ENCODE assay signal across 11 mouse cellular contexts in genomic region chr2:58595350-58595749, GRCm38 (mm10). TPM values are rescaled to one million over a fixed set of nuclear protein-coding genes. Genes with fewer than 3 reads are reported as not detected.
A peak's percentile ranks its signal among the peaks of the same experiment; 100 is the strongest.
DNase-seq lines count a peak whose midpoint lies in the region; ATAC-seq and TF ChIP-seq lines count a peak whose summit lies in the region.
"Had no signal": no experiment of that assay in that cellular context is flagged by ENCODE, and none has a peak within 500 bp of the region (broad histone marks: within the 10 kb centered on the region; RNA-seq: fewer than 3 reads in every experiment).

No protein-coding gene starts in this region.

- peak; percentile 59; the same call in 1 of the 2 replicates for ATAC-seq in heart, embryonic 12.5 days (ENCODE audit: insufficient number of reproducible peaks, low FRiP score)
- ATAC-seq in lung, postnatal 0 days, result peak; percentile 35; the same call in 1 of the 2 replicates
- ATAC-seq in intestine, embryonic 16.5 days, result no peak
- no peak for ATAC-seq in stomach, postnatal 0 days (ENCODE audit: low FRiP score, low TSS enrichment)
- ATAC-seq: CD4-positive, CD25-positive, alpha-beta regulatory T cell, adult 4 months had no signal

- H3K9me3 ChIP-seq in heart, embryonic 12.5 days (replicated peaks), result no peaks in the 10 kb centered on the region
- H3K9me3 ChIP-seq in lung, postnatal 0 days (ENCODE audit: low read length), result no peaks in the 10 kb centered on the region
- H3K9me3 ChIP-seq in intestine, embryonic 16.5 days (ENCODE audit: control insufficient read depth, low read length), result no peaks in the 10 kb centered on the region
- no peaks in the 10 kb centered on the region for H3K9me3 ChIP-seq in stomach, postnatal 0 days (ENCODE audit: control insufficient read depth, low read length)

- no peak for DNase-seq in heart, adult 2 months
- DNase-seq in lung, postnatal 0 days (ENCODE audit: low spot score), result peak; percentile 46
- no peak for DNase-seq in lung, adult 18-20 months
- DNase-seq in stomach, postnatal 0 days (ENCODE audit: low spot score), result no peak
- no peak for DNase-seq in cerebellum, postnatal 4 days (ENCODE audit: low spot score in 2 of 2)
- DNase-seq in gastrocnemius, postnatal 4 days (ENCODE audit: low spot score in 2 of 2), result no peak
- DNase-seq: adrenal gland, postnatal 10 days; thymus, postnatal 36 days had no signal

- no peak overlapping the region for H3K4me2 ChIP-seq in heart, embryonic 12.5 days
- no peak overlapping the region for H3K4me2 ChIP-seq in lung, postnatal 0 days (replicated peaks; ENCODE audit: low read depth, low read length)
- no peak overlapping the region for H3K4me2 ChIP-seq in intestine, embryonic 16.5 days (ENCODE audit: low read depth, low read length)
- no peak overlapping the region for H3K4me2 ChIP-seq in stomach, postnatal 0 days (replicated peaks; ENCODE audit: low read depth)

- H3K27ac ChIP-seq in heart, embryonic 12.5 days (ENCODE audit: poor library complexity, severe bottlenecking), result peak overlapping the region; percentile 80
- no peak overlapping the region for H3K27ac ChIP-seq in heart, adult 2 months
- no peak overlapping the region for H3K27ac ChIP-seq in lung, postnatal 0 days (ENCODE audit: low read length)
- peak overlapping the region; percentile 62 for H3K27ac ChIP-seq in intestine, embryonic 16.5 days (ENCODE audit: low read length)
- peak overlapping the region; percentile 30; the same call in 1 of the 2 replicates for H3K27ac ChIP-seq in stomach, postnatal 0 days (replicated peaks)

- H3K79me2 ChIP-seq in heart, adult 2 months (replicated peaks; ENCODE audit: control insufficient read depth, insufficient read depth, low read length), result no peaks in the 10 kb centered on the region

- WGBS in heart, embryonic 12.5 days, result 58% methylated on average over 9 of the region's 9 CpGs
- WGBS in heart, adult 2 months, result 27% methylated on average over 9 of the region's 9 CpGs
- WGBS in lung, postnatal 0 days, result 30% methylated on average over 9 of the region's 9 CpGs
- 36% methylated on average over 9 of the region's 9 CpGs for WGBS in intestine, embryonic 16.5 days
- WGBS in stomach, postnatal 0 days, result 40% methylated on average over 9 of the region's 9 CpGs

- H3K4me3 ChIP-seq in heart, embryonic 12.5 days, result no peak overlapping the region
- no peak overlapping the region for H3K4me3 ChIP-seq in heart, adult 2 months
- H3K4me3 ChIP-seq in lung, postnatal 0 days (ENCODE audit: low read depth, low read length), result no peak overlapping the region
- H3K4me3 ChIP-seq in intestine, embryonic 16.5 days (ENCODE audit: low read length), result no peak overlapping the region
- H3K4me3 ChIP-seq in stomach, postnatal 0 days (ENCODE audit: low read depth, low read length), result no peak overlapping the region

- TF ChIP-seq POLR2A in heart, adult 2 months (IDR thresholded peaks at IDR 0.05; ENCODE audit: insufficient read depth, low read depth, low read length), result no peak

- TF ChIP-seq EP300 in heart, adult 2 months (IDR thresholded peaks at IDR 0.05; ENCODE audit: insufficient read depth, low read depth, low read length), result no peak
- no peak for TF ChIP-seq EP300 in lung, postnatal 0 days (IDR thresholded peaks at IDR 0.05)
- TF ChIP-seq EP300 in stomach, postnatal 0 days (optimal IDR thresholded peaks at IDR 0.05), result no peak

- no peaks in the 10 kb centered on the region for H3K36me3 ChIP-seq in heart, embryonic 12.5 days
- H3K36me3 ChIP-seq in heart, adult 2 months (ENCODE audit: control insufficient read depth, insufficient read depth, low read length), result peaks cover 6% of the 10 kb centered on the region
- H3K36me3 ChIP-seq in lung, postnatal 0 days (ENCODE audit: insufficient read depth, low read length), result no peaks in the 10 kb centered on the region
- no peaks in the 10 kb centered on the region for H3K36me3 ChIP-seq in intestine, embryonic 16.5 days (ENCODE audit: control insufficient read depth, insufficient read depth, low read length)
- H3K36me3 ChIP-seq in stomach, postnatal 0 days (ENCODE audit: control insufficient read depth, insufficient read depth, low read length), result no peaks in the 10 kb centered on the region

- no peak for TF ChIP-seq CTCF in heart, adult 2 months (IDR thresholded peaks at IDR 0.05)
- no peak for TF ChIP-seq CTCF in lung, postnatal 0 days (IDR thresholded peaks at IDR 0.05)
- TF ChIP-seq CTCF in stomach, postnatal 0 days (IDR thresholded peaks at IDR 0.05; ENCODE audit: low read depth), result no peak

- H3K4me1 ChIP-seq in heart, embryonic 12.5 days (replicated peaks), result peaks cover 29% of the 10 kb centered on the region
- H3K4me1 ChIP-seq in heart, adult 2 months (ENCODE audit: control insufficient read depth, insufficient read depth, low read length), result peaks cover 5% of the 10 kb centered on the region
- no peaks in the 10 kb centered on the region for H3K4me1 ChIP-seq in lung, postnatal 0 days (ENCODE audit: insufficient read depth, low read depth, low read length)
- H3K4me1 ChIP-seq in intestine, embryonic 16.5 days (ENCODE audit: control insufficient read depth, insufficient read depth, low read length), result peaks cover under 1% of the 10 kb centered on the region; the same call in 1 of the 2 replicates
- peaks cover 3% of the 10 kb centered on the region; the same call in 1 of the 2 replicates for H3K4me1 ChIP-seq in stomach, postnatal 0 days (replicated peaks; ENCODE audit: control insufficient read depth, insufficient read depth)

- intact Hi-C loops in heart, adult 2 months (cut with DNase I), result no loop called here

- no peak overlapping the region for H3K9ac ChIP-seq in heart, embryonic 12.5 days
- H3K9ac ChIP-seq in heart, adult 2 months (ENCODE audit: low read depth, low read length), result no peak overlapping the region
- H3K9ac ChIP-seq in lung, postnatal 0 days (replicated peaks; ENCODE audit: low read depth), result no peak overlapping the region
- H3K9ac ChIP-seq in intestine, embryonic 16.5 days (ENCODE audit: low read depth, low read length), result no peak overlapping the region
- H3K9ac ChIP-seq in stomach, postnatal 0 days (ENCODE audit: low read length), result no peak overlapping the region

- H3K27me3 ChIP-seq in heart, embryonic 12.5 days (replicated peaks), result no peaks in the 10 kb centered on the region
- H3K27me3 ChIP-seq in heart, adult 2 months (ENCODE audit: control insufficient read depth, insufficient read depth, low read length), result no peaks in the 10 kb centered on the region
- H3K27me3 ChIP-seq in lung, postnatal 0 days (replicated peaks; ENCODE audit: insufficient read depth, low read length), result no peaks in the 10 kb centered on the region
- H3K27me3 ChIP-seq in intestine, embryonic 16.5 days (replicated peaks; ENCODE audit: control insufficient read depth, insufficient read depth, low read length), result no peaks in the 10 kb centered on the region
- H3K27me3 ChIP-seq in stomach, postnatal 0 days (ENCODE audit: control insufficient read depth, insufficient read depth, low read length), result no peaks in the 10 kb centered on the region

RNA-seq across cellular contexts. Expression of gene Upp2, which starts 28.3 kb away (rescaled TPM):
- 7.0 and 8.0 TPM in 2 replicates for polyA plus RNA-seq in heart, embryonic 12.5 days (2016; fragmentation: Nextera tagmentation; extraction: Ambion mirVana)
- total RNA-seq in heart, adult 2 months (2021), result 1 to 10 TPM; 2.2 to 3.3 TPM
- polyA plus RNA-seq in heart, adult 2 months (2012; rRNA removed), result 3.0 and 5.1 TPM in 2 replicates
- 6.4 and 10.4 TPM in 2 replicates for polyA plus RNA-seq in lung, postnatal 0 days (2015; fragmentation: Nextera tagmentation; extraction: Ambion mirVana)
- polyA plus RNA-seq in intestine, embryonic 16.5 days (2015; fragmentation: Nextera tagmentation; extraction: Ambion mirVana), result 5.4 and 5.7 TPM in 2 replicates
- polyA plus RNA-seq in stomach, postnatal 0 days (2015; fragmentation: Nextera tagmentation; extraction: Ambion mirVana), result 5.2 and 6.1 TPM in 2 replicates
- 1 to 10 TPM; 2.3 to 3.0 TPM for total RNA-seq in gastrocnemius, postnatal 4 days (2021)
- polyA plus RNA-seq: CD4-positive, CD25-positive, alpha-beta regulatory T cell, adult 4 months had no signal

RNA-seq across cellular contexts. Expression of gene Acvr1, which starts 28.4 kb away (rescaled TPM):
- 11.6 and 12.0 TPM in 2 replicates for polyA plus RNA-seq in heart, embryonic 12.5 days (2016; fragmentation: Nextera tagmentation; extraction: Ambion mirVana)
- total RNA-seq in heart, adult 2 months (2021), result 10 to 100 TPM; 14.6 to 15.7 TPM
- polyA plus RNA-seq in heart, adult 2 months (2012; rRNA removed), result 7.4 and 12.1 TPM in 2 replicates
- polyA plus RNA-seq in lung, postnatal 0 days (2015; fragmentation: Nextera tagmentation; extraction: Ambion mirVana), result 5.8 and 6.0 TPM in 2 replicates
- 4.6 and 5.3 TPM in 2 replicates for polyA plus RNA-seq in intestine, embryonic 16.5 days (2015; fragmentation: Nextera tagmentation; extraction: Ambion mirVana)
- 5.0 and 5.1 TPM in 2 replicates for polyA plus RNA-seq in stomach, postnatal 0 days (2015; fragmentation: Nextera tagmentation; extraction: Ambion mirVana)
- total RNA-seq in gastrocnemius, postnatal 4 days (2021), result 10 to 100 TPM; 37.6 to 43.2 TPM

Comparison
In these comparisons a context has a peak if more than half of its experiments do, and no peak if none do; other contexts are left out.
1. H3K27ac ChIP-seq: peak in heart, embryonic 12.5 days (single experiment), intestine, embryonic 16.5 days (single experiment) and stomach, postnatal 0 days (single experiment); none in heart, adult 2 months (single experiment) and lung, postnatal 0 days (single experiment).
2. ATAC-seq: peak in heart, embryonic 12.5 days (single experiment) and lung, postnatal 0 days (single experiment); none in intestine, embryonic 16.5 days (single experiment) and stomach, postnatal 0 days (single experiment).